Mouse (Mus musculus) kidney, embryonic 16.5 days (tissue): ENCODE data around the gene Frzb. TPM values are rescaled to one million over a fixed set of nuclear protein-coding genes. Genes with fewer than 3 reads are reported as not detected.

ENCODE experiments used
- ATAC-seq: fragments of 200-750 bp; cut with Nextera tagmentation; 2 replicates; pipeline ENCODE4 v1.8.0; 2017; ENCODE audit warnings: moderate TSS enrichment; ENCODE audit not compliant: low FRiP score, low TSS enrichment
- H3K27ac ChIP-seq: fragments of 300-500 bp; sonication (generic); 2 replicates; pipeline ENCODE4 v1.5.1; 2014; ENCODE audit warnings: low read length
- H3K27me3 ChIP-seq: fragments of 300-500 bp; sonication (generic); 2 replicates; pipeline ENCODE4 v1.6.1; 2014; ENCODE audit warnings: low read length, control low read depth, mixed read lengths; ENCODE audit not compliant: insufficient read depth
- H3K36me3 ChIP-seq: fragments of 300-500 bp; sonication (generic); 2 replicates; pipeline ENCODE4 v1.6.1; 2014; ENCODE audit warnings: low read length, control low read depth, mixed read lengths; ENCODE audit not compliant: insufficient read depth
- H3K4me1 ChIP-seq: fragments of 300-500 bp; sonication (generic); 2 replicates; pipeline ENCODE4 v1.6.1; 2014; ENCODE audit warnings: low read length, control low read depth, mixed read lengths; ENCODE audit not compliant: insufficient read depth
- H3K4me2 ChIP-seq: fragments of 300-500 bp; sonication (generic); replicated peaks from 2 replicates; pipeline ENCODE4 v1.6.1; 2014; ENCODE audit warnings: low read depth, low read length
- H3K4me3 ChIP-seq: fragments of 300-500 bp; sonication (generic); 2 replicates; pipeline ENCODE4 v1.5.1; 2014; ENCODE audit warnings: mild to moderate bottlenecking, low read length
- H3K9ac ChIP-seq: fragments of 300-500 bp; sonication (generic); replicated peaks from 2 replicates; pipeline ENCODE4 v1.6.1; 2014; ENCODE audit warnings: low read length
- H3K9me3 ChIP-seq: fragments of 300-500 bp; sonication (generic); 2 replicates; pipeline ENCODE4 v1.6.1; 2016; ENCODE audit warnings: low read length, control low read depth
- WGBS: fragments of 180-500 bp; shearing (Covaris S2); extraction: QIAGEN DNeasy Blood & Tissue Kit; methylation state at CpG from one replicate; pipeline ENCODE4 v1.1.7; 2014; 5-methylcytosine and 5-hydroxymethylcytosine counted together
- polyA plus RNA-seq: library from polyadenylated mRNA; unstranded; fragments of >200 nt; fragmentation: Nextera tagmentation; extraction: Ambion mirVana; gene quantifications from 2 replicates; pipeline ENCODE4 v1.2.1, GENCODE M21; 2015

Frzb gene
- polyA plus RNA-seq, 1 experiment from 2014 or later, result 24.7 TPM

DNA sequence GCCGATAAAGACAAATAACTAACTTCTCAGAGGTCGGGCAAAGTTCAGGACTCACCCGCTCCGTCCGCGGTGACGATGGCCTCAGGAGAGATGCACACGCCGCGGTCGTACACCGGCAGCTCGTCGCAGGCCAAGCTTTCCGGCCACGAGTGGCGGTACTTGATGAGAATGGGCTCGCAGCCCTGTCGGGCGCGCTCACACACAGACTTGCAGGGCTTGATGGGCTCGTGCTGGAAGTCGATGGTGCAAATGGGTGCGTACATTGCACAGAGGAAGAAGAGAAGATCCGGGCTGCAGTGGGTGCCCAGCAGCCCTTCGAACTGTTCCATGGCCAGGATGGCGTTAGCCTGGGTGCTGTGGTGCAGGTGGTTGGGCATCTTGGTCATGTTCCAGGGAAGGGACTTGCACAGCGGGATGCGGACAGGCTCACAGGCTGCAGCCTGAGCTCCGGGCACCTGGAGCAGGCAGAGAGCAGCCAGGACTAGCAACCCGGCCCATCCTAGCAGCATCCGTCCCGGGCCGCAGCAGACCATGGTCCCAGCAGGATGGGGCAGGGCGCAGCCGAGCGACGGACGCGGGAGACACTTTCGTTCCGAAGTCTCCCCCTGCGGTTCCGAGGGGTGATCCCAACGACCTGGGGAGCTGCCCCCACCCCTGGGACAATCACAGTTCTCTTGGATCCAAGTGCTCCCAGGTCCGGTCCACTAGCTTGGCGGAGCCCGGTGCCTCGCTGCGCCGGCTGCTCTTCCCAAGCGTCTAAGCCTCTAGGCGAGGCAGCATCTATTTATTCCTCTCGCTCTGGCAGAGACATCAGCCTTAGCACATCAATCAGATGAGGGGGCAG lies 895 bp downstream of the Frzb start:
- Histone ChIP-seq H3K4me3 (peak overlapping the region; percentile 53), H3K9me3 (0 out of 2 replicates have a peak, but pooled peaks cover 6% of the 10 kb centered on the region), H3K4me1 (peaks cover 14% of the 10 kb centered on the region; the same call in 1 of the 2 replicates), H3K9ac (peak overlapping the region; percentile 54), H3K36me3 (no peaks in the 10 kb centered on the region), H3K27ac (peak overlapping the region; percentile 7; the same call in 1 of the 2 replicates), H3K4me2 (peak overlapping the region; percentile 98), H3K27me3 (peaks cover 7% of the 10 kb centered on the region; the same call in 1 of the 2 replicates)
- ATAC-seq, result peak; percentile 70
- WGBS, result under 1% methylated on average over 54 of the region's 54 CpGs

DNA sequence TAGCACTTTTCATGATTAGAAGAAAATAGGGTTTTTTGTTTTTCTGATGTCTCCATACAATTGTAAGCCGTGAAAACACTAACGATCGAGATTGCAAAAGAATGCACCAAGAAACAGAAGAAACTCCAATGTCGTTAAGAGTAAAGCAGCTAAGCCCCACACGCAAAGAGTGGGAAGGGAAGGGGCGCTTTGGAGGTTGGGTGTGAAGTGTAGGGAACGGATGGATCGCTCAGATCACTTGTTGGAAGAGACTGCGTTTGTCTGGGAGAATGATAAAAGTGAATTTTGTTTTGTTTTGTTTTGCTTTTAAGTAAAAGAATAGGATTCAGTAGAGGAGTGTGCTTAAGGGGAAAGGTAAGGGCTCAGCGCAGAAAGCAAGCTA lies 1.5 kb downstream of the Frzb start:
- H3K4me2 ChIP-seq, result peak overlapping the region; percentile 98
- 0 out of 2 replicates have a peak, but pooled peaks cover 6% of the 10 kb centered on the region for H3K9me3 ChIP-seq
- peaks cover 7% of the 10 kb centered on the region; the same call in 1 of the 2 replicates for H3K27me3 ChIP-seq
- H3K9ac ChIP-seq, result peak overlapping the region; percentile 54
- ATAC-seq, result no peak
- peaks cover 14% of the 10 kb centered on the region; the same call in 1 of the 2 replicates for H3K4me1 ChIP-seq
- 9% methylated on average over 10 of the region's 10 CpGs for WGBS
- peak overlapping the region; percentile 53 for H3K4me3 ChIP-seq
- H3K27ac ChIP-seq, result no peak overlapping the region
- no peaks in the 10 kb centered on the region for H3K36me3 ChIP-seq

DNA sequence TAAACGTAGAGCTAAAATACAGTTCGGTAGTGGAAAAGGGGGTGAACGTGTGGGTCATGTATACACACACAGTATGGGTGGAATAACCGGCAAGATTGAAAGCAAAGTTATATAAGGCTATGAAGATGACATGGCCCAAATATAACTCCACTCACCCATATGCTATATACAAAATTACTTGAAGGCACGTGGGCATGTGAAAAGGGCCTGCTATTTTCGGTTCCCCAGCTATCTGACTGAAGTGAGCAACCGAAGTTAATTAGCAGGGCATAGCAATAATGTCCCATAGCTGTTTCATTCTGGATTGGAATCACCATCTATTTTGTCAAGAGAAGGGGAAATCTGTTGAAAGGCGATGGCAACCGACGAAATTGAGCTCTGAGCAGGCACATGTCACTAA lies 1.9 kb downstream of the Frzb start:
- 44% methylated on average over 10 of the region's 10 CpGs for WGBS
- no peak overlapping the region for H3K9ac ChIP-seq
- H3K36me3 ChIP-seq, result no peaks in the 10 kb centered on the region
- ATAC-seq, result no peak
- peaks cover 7% of the 10 kb centered on the region; the same call in 1 of the 2 replicates for H3K27me3 ChIP-seq
- H3K4me1 ChIP-seq, result peaks cover 14% of the 10 kb centered on the region; the same call in 1 of the 2 replicates
- no peak overlapping the region for H3K27ac ChIP-seq
- H3K4me3 ChIP-seq, result peak overlapping the region; percentile 53
- 0 out of 2 replicates have a peak, but pooled peaks cover 6% of the 10 kb centered on the region for H3K9me3 ChIP-seq
- H3K4me2 ChIP-seq, result peak overlapping the region; percentile 98

DNA sequence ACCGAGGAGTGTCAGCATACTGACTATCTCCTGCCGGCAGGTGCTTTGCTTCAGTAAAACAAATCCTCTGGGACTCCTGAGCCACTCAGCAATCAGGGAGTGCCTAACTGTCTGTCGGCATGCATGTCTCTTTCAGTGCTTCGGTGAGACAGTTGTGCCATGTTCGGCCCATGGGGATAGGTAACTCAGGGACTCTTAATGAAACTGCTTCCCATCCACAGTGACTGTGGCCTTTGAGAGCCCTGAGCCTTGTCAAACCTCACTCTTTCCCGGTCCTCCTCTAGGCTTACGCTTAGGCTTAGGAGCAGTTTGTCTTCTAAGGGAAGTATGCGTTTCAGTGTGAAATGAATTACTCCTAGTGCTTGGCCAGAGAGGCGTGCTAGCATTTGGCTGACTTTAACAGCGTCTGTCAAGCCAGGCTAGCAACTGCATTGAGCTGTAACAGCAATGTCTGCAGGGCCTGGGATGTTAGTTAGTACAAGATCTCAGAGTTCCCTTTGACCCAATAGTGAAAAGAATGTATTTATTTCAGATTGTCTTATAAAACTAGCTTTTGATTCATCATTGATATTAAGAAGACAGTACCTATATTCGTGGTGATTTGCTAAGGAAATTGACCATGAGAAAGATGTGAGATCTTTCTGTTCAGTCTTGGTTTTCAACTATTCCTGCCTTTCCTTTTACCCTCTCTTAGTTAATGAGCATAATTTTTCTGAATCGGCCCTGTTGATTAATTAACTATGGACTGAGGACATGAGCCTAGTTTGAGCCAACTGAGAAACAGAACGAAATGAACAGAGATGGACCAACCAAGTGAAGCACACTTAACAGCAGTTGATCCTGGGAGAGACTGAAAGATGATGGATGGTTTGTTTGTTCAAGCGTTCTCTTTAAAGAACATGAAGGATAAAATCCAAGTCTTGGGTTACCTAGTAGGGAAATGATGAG lies 2.7 kb downstream of the Frzb start:
- Histone ChIP-seq H3K36me3 (no peaks in the 10 kb centered on the region), H3K4me3 (peak overlapping the region; percentile 53), H3K9me3 (0 out of 2 replicates have a peak, but pooled peaks cover 6% of the 10 kb centered on the region), H3K9ac (0 out of 2 replicates have a peak overlapping the region, but pooled peaks have one; percentile 5), H3K27ac (peak overlapping the region; percentile 36; the same call in 1 of the 2 replicates), H3K27me3 (peaks cover 7% of the 10 kb centered on the region; the same call in 1 of the 2 replicates), H3K4me2 (peak overlapping the region; percentile 98), H3K4me1 (peaks cover 14% of the 10 kb centered on the region; the same call in 1 of the 2 replicates)
- 43% methylated on average over 14 of the region's 14 CpGs for WGBS
- ATAC-seq, result no peak

DNA sequence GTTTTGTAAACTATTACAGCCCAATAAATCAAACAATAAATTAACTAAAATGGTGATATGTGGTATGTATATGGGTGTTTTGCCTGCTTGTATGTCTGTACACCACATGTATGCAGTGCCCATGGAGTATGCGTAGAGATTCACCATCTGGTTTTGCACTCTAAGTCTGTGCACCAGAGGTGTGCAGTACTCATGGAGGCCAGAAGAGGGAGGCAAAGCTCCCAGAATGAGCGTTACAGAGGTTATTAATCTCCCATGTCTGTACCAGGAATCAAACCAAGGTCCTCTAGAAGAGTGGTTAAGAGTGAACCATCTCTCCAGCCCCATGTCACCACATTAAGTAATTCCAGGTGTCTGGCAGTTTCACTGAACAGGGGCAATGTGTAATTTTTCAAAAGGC lies 3.5 kb downstream of the Frzb start:
- Histone ChIP-seq H3K27ac (no peak overlapping the region), H3K4me2 (peak overlapping the region; percentile 25; the same call in 1 of the 2 replicates), H3K9me3 (0 out of 2 replicates have a peak, but pooled peaks cover 6% of the 10 kb centered on the region), H3K27me3 (peaks cover 7% of the 10 kb centered on the region; the same call in 1 of the 2 replicates), H3K4me1 (peaks cover 14% of the 10 kb centered on the region; the same call in 1 of the 2 replicates), H3K4me3 (no peak overlapping the region), H3K9ac (no peak overlapping the region), H3K36me3 (no peaks in the 10 kb centered on the region)
- 90% methylated on average over 2 of the region's 2 CpGs for WGBS
- no peak for ATAC-seq

DNA sequence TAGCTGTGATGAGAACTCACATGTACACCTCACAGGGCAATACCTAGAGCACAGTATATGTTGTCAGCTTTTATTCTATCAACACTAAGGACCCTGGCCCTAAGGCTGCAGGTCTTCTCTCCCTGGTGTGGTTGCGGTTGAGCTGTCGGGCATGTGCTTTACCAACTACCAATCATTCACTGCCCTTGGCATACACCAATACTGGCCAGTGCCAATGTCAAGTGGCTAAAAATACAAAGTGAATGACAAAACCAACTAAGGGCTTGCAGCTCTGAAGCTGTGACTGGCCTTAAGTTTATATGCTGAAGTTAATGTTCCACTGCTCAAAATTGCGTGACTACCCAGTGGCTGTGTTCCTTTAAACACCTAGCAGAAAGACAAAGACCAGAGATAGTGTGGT lies 6.0 kb downstream of the Frzb start:
- ATAC-seq, result peak; percentile 53; the same call in 1 of the 2 replicates
- no peaks in the 10 kb centered on the region for H3K36me3 ChIP-seq

DNA sequence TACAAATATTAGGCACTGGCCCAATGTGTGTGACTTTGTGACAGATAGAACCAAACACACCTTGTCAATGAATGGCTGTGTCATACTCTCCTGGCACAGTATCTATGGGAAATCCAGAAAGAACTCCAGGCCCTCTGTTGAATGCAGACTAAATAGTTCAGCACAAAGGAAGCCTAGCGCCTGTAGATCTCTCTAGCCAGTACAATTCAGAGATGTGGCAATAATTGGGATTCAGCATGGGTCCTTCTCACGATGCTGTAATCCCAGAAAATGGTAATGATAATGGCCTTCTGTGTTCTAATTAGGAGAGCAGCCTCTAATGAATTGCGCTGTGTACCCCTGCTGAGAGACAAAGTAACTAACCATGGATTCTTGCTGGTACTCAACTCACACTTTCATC lies 8.6 kb downstream of the Frzb start:
- H3K9me3 ChIP-seq, result 0 out of 2 replicates have a peak, but pooled peaks cover under 1% of the 10 kb centered on the region
- WGBS, result 74% methylated on average over 3 of the region's 3 CpGs
- no peak overlapping the region for H3K9ac ChIP-seq
- no peaks in the 10 kb centered on the region for H3K27me3 ChIP-seq
- no peak overlapping the region for H3K4me2 ChIP-seq
- H3K27ac ChIP-seq, result no peak overlapping the region
- H3K4me3 ChIP-seq, result no peak overlapping the region
- ATAC-seq, result no peak
- no peaks in the 10 kb centered on the region for H3K4me1 ChIP-seq
- no peaks in the 10 kb centered on the region for H3K36me3 ChIP-seq

More for the DNA sequence above, 6.0 kb downstream of the Frzb start:
- H3K9me3 ChIP-seq, result 0 out of 2 replicates have a peak, but pooled peaks cover 6% of the 10 kb centered on the region
- peaks cover 7% of the 10 kb centered on the region; the same call in 1 of the 2 replicates for H3K27me3 ChIP-seq
- H3K4me1 ChIP-seq, result peaks cover 7% of the 10 kb centered on the region; the same call in 1 of the 2 replicates
- H3K4me2 ChIP-seq, result no peak overlapping the region
- H3K9ac ChIP-seq, result no peak overlapping the region
- WGBS, result 76% methylated on average over 3 of the region's 3 CpGs
- H3K4me3 ChIP-seq, result no peak overlapping the region
- peak overlapping the region; percentile 37; the same call in 1 of the 2 replicates for H3K27ac ChIP-seq

DNA sequence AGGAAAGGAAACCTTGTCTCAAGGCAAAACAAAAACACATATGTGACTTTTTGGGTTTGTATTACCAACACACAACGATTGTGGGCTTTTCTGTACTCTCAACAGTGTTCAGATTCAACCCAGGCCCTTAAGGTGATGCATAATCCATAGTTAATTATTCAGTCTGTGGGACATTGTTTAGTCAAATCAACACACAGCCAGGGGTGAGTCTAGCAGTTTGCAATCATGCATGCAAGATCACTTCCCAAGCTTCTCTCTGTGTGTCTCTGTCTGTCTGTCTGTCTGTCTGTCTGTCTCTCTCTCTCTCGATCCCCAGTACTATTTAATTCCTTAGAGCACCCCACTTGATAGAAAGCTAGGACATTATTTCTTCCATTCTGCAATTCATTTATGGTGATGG lies 10.0 kb downstream of the Frzb start:
- no peak for ATAC-seq
- Histone ChIP-seq H3K27me3 (no peaks in the 10 kb centered on the region), H3K27ac (0 out of 2 replicates have a peak overlapping the region, but pooled peaks have one; percentile 17), H3K4me3 (no peak overlapping the region), H3K36me3 (no peaks in the 10 kb centered on the region), H3K9ac (no peak overlapping the region), H3K9me3 (no peaks in the 10 kb centered on the region), H3K4me1 (no peaks in the 10 kb centered on the region), H3K4me2 (no peak overlapping the region)
- 61% methylated on average over 2 of the region's 2 CpGs for WGBS
